Mouse (Mus musculus): ENCODE results near the gene Pnpla1.

Pnpla1 gene

DNA sequence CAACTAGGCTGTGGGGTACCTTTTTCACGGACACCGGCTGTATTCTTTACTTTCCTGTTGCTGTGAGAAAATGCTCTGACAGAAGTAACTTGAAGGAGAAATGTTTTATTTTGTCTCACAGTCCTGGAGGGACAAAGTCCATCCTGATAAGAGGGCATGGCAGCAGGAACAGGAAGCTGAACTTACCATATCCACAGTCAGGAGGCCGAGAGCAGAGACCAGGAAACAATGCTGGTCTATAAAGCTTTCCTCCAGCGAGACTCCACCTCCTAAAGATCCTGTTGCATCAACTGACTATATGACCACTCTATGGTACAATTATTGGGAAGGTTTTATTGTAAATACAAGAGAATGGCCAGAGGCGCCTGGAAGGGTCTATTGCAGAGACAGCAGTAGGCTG, 14.5 kb upstream of the Pnpla1 start:
- no peak for DNase-seq (ENCODE audit: low spot score)

DNA sequence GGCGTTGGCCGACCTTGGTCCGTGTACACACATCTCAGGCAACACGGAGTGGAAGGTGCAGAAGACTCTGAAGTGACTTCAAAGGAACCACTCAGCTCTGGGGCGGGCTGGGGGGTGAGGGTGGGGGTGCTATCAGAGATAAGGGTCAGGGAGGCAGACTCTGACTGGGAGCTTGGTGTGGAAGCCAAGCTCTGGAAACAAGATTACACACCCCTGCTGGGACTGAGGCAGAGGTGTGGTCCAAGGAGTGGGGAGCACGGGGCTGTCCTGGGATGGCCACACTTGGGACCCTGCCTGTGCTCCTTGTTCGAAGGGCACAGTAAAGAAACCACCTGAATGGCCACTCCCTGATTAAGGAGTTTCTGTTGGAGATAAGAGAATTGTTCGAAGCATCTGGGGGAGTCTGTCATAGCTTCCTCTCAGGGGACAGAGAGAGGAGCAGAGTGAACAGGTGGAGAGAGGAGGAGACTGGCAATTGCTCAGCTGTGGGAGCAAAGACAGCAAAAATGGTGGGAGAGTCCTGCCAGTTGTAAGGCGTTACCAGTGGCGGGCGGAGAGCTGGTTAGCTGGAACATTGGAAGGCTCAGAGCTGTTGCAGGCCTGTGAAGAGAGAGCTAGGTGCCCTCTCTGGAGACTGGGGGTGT, 11.1 kb upstream of the Pnpla1 start:
- DNase-seq (ENCODE audit: low spot score), result no peak

DNA sequence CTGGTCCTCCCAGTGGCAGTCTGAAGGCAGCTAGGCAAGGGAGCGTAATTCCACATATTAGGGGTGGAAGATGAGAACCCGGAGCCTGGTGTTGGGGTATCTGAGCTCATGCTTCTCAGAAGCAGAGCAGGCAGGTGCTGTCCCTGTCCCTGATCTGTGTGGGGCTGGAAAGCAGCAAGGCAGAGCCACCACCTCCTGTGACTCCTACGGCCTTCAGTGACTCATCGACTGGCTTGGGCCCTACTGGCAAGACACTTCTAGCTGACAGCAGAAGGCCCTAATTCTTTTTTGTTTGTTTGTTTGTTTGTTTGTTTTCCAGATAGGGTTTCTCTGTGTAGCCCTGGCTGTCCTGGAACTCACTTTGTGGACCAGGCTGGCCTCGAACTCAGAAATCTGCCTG, 7.7 kb upstream of the Pnpla1 start:
- no peak for DNase-seq (ENCODE audit: low spot score)

DNA sequence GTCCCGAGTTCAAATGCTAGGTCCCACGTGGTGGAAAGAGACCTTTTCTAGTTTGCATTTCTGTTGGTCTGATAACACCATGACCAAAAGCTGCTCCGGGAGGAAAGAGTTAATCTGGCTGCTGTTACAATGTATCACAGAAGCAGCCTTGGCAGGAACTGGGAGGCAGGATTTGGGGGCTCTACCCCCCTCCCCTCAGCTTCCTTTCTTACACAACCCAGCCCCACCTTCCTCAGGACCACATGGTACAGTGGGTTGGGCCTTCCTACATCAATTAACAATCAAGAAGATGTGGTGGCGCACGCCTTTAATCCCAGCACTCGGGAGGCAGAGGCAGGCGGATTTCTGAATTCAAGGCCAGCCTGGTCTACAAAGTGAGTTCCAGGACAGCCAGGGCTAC, 3.8 kb upstream of the Pnpla1 start:
- no peak for DNase-seq (ENCODE audit: low spot score)

DNA sequence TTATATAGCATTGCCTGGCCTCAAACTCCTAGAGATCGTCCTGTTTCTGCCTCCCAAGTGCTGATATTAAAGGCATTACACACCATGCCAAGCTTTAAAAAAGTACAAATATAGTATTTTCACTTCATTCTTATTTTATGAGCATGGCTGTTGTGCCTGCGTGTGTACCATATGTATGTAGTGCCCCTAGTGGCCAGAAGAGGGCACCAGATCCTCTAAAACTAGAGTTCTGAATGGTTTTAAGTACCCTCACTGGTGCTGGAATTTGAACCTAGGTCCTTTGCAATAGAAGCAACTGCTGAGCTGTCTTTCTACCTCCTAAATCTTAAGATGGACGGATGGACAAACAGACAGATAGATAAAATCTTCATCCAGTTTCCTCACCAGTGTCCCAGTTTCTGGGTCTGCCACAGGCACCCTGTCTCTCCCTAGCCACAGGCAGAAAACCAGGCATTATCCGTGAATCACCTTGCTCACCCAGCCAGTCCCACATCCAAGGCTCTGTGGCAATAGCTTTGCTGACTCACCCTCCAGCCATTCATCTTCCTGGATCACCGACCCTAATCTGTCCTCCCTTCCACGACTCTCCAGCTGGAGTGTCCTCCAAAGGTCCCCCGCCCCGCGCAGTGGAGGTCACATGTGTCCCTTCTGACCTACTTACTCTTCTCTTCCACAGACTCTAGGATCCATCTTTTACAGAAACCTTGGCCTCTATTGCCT, 2.9 kb upstream of the Pnpla1 start:
- no peak for DNase-seq (ENCODE audit: low spot score)

DNA sequence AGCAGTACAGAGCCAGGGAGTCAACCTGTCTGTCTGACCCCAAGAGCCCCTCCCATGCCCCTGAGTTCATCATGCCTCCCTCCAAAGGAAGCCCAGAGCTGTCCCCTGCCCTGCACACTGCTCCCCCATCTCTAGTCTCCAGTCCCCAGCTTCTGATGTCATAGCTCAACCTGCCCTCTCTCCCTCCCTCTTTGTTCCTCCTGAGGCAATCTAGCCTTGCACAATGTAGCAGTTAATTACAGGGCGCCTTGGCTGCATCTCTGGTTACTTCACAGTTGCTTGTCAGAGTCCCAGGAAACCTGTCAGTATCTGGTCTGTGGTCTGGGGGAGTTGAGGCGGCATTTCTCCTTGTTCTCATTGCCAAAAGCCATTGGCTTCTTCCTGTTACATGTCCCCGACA, 2.2 kb upstream of the Pnpla1 start:
- DNase-seq (ENCODE audit: low spot score), result peak; percentile 31

DNA sequence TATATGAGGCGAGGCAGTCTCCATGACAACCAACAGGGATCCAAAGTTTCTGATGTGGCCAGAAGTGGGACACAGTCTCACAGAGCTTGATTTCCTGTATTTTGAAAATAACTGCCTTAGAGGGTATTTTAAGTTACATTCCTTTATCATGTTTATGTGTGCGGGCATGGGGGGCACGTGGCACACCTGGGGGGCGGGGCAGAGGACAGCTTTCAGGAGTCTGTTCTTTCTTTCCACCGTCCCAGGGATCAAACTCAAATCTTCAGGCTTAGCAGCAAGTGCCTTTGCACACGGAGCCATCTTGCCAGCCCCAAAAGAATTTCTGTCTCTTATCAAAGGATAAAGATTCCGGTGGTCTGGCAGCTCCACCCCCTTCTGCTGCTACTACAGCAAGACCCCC, 5.7 kb downstream of the Pnpla1 start:
- no peak for DNase-seq (ENCODE audit: low spot score)

DNA sequence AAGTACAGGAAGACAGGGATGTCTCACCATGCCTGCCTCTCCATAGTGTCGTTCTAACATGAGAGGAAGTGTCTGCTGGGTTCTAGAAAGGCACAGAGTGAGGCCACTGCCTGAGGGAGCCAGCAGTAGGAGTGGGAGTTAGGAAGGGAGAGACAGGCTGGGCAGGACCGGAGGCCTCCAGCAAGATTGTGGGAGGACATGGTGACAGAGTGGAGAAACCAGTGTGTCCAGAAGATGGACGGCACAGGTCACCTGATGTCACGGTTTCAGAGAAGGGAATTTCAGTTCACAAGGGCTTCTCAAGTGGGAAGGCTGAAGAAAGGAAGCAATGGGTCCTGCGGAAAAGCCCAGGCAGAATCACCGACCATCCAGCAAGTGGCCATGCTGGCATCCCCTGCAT, 6.3 kb downstream of the Pnpla1 start:
- no peak for DNase-seq (ENCODE audit: low spot score)

DNA sequence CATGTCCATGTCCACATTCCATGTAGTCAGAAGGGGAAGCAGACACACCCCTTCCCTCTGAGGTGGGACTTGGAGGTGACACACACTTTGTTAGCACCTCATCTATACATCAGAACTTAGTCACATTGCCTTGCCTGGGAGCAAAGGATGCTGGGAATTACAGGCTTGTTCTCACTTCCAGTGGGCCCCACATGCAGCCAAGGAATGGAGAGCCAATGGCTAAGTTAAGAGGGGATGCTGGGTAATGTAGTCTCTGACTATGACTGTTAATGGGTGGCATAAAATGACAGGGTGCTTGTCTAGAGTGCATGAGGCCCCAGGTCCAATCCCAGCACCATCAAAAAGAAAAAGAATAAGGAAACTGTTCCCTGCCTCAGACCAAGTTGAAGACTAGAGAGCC, 8.7 kb downstream of the Pnpla1 start:
- DNase-seq (ENCODE audit: low spot score), result no peak

DNA sequence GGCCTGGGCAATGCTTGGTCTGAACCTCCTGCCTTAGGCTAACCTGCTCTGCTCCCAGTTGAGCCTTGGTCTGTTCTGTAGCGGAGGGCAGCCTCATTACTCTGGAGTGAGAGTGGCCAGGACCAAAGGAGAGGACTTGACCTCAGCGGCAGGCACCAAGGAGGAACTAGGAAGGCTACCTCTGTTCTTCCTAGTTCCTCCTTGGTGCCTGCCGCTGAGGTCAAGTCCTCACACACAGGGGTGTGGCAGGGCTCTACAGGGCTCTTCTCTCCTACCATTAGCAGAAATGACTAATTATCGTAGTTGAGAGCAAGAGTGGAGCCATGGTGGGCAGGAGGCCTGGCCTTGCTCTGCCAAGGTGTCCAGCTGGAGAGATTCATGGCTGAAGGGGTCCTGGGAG, 9.2 kb downstream of the Pnpla1 start:
- no peak for DNase-seq (ENCODE audit: low spot score)

DNA sequence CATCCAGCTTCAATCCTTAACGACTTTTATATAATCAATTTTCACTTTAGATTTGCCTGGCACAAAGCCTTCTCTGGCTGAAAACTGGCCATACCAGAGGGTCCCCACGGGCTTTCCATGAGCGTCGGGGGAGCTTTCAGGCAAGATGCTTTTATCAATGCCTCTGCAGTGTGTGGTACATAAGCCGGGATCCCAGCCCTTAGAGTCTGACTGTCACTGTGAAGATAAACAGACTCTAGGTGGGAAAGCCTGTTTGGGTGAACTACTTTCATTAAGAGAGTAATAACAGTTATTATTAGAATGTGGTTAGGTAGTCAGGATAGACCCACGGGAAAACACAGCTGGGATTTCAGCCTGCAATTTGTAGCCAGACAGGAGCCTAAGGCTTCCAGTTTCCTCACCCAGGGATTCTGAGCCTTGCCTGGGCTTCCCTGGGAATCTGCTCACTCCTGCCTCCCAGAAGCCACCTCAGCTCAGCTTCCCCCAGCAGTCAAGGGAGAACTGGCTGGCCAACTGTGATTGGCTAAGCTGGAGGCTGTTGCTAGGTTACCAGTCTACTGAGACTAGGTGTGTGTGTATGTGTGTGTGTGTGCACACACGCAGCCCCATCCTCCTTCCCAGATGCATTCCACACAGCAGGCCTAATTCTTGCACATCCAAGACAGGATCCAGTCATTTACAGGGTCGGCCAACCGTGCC, 11.3 kb downstream of the Pnpla1 start:
- no peak for DNase-seq (ENCODE audit: low spot score)

DNA sequence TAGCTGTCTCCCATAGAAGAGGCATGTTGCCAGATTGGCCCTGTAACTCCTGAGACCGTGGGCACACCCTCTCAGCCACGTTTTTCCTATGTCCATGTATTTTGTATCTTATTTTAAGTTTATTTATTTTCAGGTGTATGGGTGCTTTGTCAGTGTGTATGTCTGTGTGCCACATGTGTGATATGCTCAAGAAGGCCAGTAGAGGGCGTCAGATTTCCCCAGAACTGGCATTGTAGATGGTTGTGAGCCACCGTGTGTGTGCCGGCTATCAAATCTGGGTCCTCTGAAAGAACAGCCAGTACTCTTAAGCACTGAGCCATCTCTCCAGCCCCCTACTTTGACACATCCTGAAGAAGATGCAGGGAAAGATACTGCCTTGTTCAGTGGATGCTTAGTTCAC, 12.2 kb downstream of the Pnpla1 start:
- DNase-seq (ENCODE audit: low spot score), result no peak

DNA sequence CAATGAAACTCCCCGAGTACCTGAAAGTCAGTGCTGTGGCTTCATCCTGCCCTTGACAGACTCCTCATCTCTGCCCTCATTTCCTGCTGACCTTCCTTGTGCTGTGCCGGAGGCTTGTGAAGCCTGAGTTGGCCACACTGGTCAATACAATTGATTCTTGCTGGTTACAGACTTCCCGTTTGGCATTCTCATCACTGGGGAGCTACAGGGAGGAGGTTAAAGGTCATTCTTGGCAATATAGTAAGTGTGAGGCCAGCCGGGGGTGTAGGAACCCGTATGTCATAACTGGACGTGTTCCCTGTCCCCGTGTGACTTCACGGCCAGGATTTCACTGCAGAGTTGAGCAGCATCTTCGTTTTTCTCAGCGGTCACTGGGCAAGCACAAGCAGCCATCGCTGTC, 13.6 kb downstream of the Pnpla1 start:
- no peak for DNase-seq (ENCODE audit: low spot score)

DNA sequence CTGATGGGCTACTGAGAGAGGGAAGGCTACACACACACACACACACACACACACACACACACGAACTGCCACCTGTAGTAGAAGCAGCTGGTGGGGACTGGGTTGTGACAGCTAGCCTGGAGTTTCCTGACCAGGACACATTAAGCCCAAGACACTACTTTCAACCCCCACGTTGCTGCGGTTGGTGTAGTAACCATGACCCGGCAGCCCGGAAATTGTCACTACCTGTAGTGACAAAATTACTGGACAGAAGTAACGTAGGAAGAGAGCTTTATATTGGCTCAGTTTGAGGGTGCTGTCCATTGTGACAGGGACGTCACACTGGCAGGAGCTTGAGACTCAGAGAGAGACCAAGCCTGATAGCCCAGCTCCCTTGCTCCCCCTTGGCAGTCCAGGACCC, 14.1 kb downstream of the Pnpla1 start:
- no peak for DNase-seq (ENCODE audit: low spot score)

DNA sequence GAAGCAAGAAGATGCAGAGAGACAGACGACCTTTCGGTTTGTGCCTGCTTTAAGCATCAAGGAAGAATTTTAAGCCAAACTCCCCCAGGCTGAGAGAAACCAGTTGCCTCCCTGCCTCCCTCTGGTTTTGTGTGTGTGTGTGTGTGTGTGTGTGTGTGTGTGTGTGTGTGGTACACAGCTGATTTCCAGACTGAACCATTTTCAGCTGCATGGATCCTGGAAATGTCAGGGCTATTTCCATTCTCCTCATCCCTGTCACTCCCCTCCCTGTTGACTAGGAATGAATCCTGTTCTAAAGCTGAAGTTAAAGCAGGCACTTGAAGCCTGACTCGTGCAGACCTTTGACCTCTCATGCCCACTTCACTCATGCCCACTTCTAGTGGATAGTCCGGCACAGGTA, 16.0 kb downstream of the Pnpla1 start:
- no peak for DNase-seq (ENCODE audit: low spot score)

DNA sequence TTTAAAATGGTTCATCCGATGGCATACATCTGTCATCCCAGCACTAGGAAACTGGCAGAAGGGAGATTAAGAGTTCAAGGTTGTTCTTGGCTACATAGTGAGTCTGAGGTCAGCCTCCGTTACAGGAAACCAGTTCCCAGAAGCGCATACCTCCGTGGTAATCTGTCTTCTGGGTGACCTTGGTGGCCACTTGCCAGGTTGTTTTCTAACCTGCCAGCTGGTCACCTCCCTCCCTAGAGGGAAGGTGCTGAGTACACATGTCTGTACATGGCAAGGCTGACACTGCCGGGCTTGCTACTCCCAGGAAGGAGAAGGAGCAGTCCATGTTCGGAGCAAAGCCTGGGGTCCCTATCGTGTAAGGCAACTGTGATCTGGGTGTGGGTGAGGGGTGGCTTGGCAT, 16.6 kb downstream of the Pnpla1 start:
- peak; percentile 47 for DNase-seq (ENCODE audit: low spot score)

DNA sequence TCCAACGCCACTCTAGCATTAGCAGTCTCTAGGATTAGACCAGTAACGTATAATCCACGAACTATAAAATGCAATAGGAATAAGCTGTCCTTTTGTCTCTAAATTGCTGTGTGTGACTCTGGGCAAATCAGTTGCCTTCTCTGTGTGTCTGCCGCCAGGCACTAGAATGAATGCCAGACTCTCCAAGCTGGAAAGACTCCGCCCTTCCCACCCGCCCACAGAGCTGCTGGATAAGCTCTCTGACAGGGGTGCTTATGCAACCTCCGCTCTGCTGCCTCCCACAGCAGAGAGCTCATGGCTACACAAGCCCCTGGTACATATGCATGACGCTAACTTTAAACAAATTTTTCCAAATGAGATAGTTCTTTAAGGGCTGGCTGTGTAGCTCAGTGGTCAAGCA, 17.1 kb downstream of the Pnpla1 start:
- DNase-seq (ENCODE audit: low spot score), result no peak

DNA sequence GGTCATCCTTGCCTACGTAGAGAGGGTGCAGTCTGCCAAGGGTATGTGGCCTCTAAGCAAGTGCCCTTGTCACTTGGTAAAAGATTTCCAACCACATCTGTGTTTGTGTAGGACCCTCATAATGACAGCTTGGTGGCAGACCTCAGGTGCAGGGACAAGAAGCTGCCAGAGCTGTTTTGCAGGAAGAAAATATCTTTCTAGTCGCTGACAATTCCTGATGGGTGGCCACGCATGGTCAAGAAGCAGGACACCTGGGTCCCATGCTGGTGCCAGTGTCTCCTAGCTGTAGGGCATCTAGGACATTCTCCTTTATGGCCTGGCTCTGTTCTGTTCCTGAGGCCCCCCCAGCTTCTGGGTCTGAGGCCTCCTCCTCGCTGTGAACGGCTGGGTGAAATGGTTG, 18.1 kb downstream of the Pnpla1 start:
- no peak for DNase-seq (ENCODE audit: low spot score)

DNA sequence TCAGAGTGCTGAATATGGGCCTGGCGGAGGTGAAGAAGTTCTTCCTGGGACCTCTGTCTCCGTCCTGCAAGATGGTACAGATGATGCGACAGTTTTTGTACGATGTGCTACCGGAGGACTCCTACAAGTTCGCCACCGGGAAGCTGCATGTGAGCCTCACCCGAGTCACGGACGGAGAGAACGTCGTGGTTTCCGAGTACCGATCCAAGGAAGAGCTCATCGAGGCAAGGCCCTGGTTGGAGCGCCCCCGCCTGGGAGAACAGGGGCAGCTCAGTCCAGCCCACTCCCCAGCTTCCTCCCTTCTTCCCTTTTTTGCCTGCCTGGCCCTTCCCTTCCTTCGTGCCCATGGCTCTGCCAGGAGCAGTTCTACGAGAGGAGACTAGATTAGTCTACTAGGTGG, 18.6 kb downstream of the Pnpla1 start:
- DNase-seq (ENCODE audit: low spot score), result no peak

DNA sequence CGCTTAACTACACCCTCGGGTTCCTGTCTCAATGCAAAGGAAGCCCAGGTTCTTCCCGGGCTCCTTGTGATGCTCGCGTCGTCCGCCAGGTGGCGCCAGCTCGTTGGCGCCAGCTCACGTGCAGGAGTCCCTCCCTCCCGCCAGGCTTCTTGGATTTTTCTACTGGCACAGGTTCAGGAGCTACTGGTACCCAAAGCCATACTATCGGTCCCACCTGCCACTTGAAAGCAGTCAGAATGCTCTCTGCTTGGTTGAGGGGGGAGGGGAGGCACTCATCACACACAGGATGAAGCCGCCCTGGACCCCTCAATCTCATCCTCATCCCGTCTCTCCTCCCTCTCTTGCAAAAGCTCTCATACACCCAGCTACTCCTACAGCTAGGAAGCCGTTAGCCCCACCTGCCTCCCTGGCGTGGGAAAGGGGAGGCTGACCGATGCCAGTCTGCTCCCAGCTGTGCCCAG, 21.8 kb downstream of the Pnpla1 start:
- DNase-seq (ENCODE audit: low spot score), result peak; percentile 78

DNA sequence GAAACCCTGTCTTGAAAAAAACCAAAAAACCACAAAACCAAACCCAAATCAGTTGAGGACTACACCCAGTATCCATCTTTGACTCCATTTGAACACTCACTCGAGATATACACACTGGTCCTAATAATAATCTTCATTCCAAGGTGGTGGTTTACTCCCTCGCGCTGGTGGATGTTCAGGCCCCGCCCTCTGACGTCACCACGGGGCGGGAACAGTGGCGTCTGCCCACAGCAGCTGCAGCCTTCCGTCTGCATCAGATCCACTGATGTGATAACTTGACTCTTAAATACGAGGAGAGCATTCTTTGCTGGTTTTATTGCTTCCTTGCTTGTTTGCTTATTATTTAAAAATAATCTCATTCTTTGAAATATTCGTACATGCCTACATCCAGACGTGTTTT, 24.1 kb downstream of the Pnpla1 start:
- peak; percentile 54 for DNase-seq (ENCODE audit: low spot score)

DNA sequence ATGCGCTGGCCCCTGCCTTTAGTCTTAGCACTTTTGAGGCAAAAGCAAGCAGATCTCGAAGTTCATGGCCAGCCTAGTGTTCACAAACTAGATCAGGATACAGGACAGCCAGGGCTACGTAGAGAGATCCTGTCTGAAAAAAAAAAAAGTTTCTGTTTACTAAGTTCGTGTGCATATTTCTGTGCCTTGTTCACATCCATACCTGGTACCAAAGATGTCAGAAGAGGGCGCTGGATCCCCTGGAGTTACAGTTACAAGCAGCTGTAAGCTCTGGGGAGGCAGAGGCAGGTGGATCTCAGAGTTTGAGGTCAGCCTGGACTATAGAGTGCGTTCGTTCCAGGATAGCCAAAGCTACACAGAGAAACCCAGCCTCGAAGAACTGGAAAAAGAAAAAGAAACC, 24.6 kb downstream of the Pnpla1 start:
- no peak for DNase-seq (ENCODE audit: low spot score)

DNA sequence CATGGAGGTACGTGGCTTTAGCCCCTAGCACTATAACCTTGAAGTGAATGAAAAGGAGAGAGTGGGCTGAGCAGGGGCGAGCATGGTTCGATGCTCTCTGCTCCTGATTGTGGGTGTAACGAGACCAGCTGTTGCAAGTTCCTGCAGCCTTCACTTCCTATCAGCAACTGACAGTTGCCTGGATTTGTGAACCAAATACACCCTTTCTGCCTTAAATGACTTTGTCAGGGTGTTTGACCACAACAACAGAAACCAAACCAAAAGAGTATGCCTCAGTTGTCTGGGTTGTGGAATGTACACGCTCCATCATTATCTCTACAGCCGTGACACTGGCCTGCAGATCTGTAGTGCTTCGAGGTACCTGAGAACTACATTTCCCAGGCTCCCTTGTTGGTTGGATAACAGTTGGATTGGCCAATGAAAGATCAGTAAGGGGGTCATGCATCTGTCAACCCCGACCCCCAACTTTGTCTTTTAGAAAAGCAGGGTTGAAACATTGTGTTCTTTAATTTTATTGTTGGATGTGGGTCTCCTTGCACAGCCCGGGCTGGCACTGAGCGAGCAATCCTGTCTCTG, 25.8 kb downstream of the Pnpla1 start:
- no peak for DNase-seq (ENCODE audit: low spot score)
